Mouse (Mus musculus) heart, postnatal 10 days (tissue): ENCODE results near the gene Gm10192. TPM values are rescaled to one million over a fixed set of nuclear protein-coding genes. Genes with fewer than 3 reads are reported as not detected.
"Not testable (repeated sequence)": the region's sequence is repeated elsewhere in the genome, so short reads cannot be mapped to it uniquely, and the experiment has no call there.

Experiments
- DNase-seq, 2 experiments: peaks; one replicate each; pipeline ENCODE4 v3.0.0; 2021
- intact Hi-C: fragments of 180-260 bp; cut with DNase I; formaldehyde crosslinking; loops from one replicate; pipeline ENCODE4 v1.15.1; 2025
- total RNA-seq, 2 experiments: library from RNA; stranded (reverse); gene quantifications; 2 replicates each; pipeline ENCODE4 v1.2.3; 2021

The Gm10192 gene
- total RNA-seq, result not detected

GRCm38 (mm10) chr4:97183066-97183465 lies at the start of gene Gm10192:
Gene Gm10192 (minus strand): TSS chr4:97183166.
- intact Hi-C loops, DNase-seq: not testable (repeated sequence)

- intact Hi-C loops, result no loop called here
- no peak for DNase-seq
Measured at GRCm38 (mm10) chr4:97230411-97231104, 47.6 kb upstream of the Gm10192 start.

- intact Hi-C loops, result loop anchor here (5.0 kb wide), 1 partner anchor 373 kb away; no protein-coding TSS in a partner anchor
- DNase-seq, result no peak
Measured at GRCm38 (mm10) chr4:97219701-97220100, 36.7 kb upstream of the Gm10192 start.

GRCm38 (mm10) chr4:97217906-97218305 lies 34.9 kb upstream of the Gm10192 start:
- no peak for DNase-seq
- intact Hi-C loops, result loop anchor here (5.0 kb wide), 1 partner anchor 374 kb away; no protein-coding TSS in a partner anchor

GRCm38 (mm10) chr4:97212514-97212913 lies 29.5 kb upstream of the Gm10192 start:
- intact Hi-C loops, result no loop called here
- peak in 1 of 2 experiments; percentile 2 for DNase-seq

GRCm38 (mm10) chr4:97202986-97203385 lies 20.0 kb upstream of the Gm10192 start:
- intact Hi-C loops, DNase-seq: not testable (repeated sequence)

- intact Hi-C loops, result no loop called here
- peak in 1 of 2 experiments; percentile 1 for DNase-seq
Measured at GRCm38 (mm10) chr4:97193176-97193575, 10.2 kb upstream of the Gm10192 start.

- intact Hi-C loops, result no loop called here
Measured at GRCm38 (mm10) chr4:97192601-97193000, 9.6 kb upstream of the Gm10192 start.

GRCm38 (mm10) chr4:97180396-97180795 lies 2.6 kb downstream of the Gm10192 start:
- no peak for DNase-seq
- intact Hi-C loops, result no loop called here

More at GRCm38 (mm10) chr4:97192601-97193000, 9.6 kb upstream of the Gm10192 start:
- DNase-seq, result no peak

GRCm38 (mm10) chr4:97156841-97157345 lies 26.1 kb downstream of the Gm10192 start:
- intact Hi-C loops, result no loop called here
- no peak for DNase-seq

- intact Hi-C loops, result no loop called here
Measured at GRCm38 (mm10) chr4:97156084-97156483, 26.9 kb downstream of the Gm10192 start.

GRCm38 (mm10) chr4:97153554-97153953 lies 29.4 kb downstream of the Gm10192 start:
- intact Hi-C loops, result no loop called here

More at GRCm38 (mm10) chr4:97156084-97156483, 26.9 kb downstream of the Gm10192 start:
- no peak for DNase-seq

GRCm38 (mm10) chr4:97142484-97142883 lies 40.5 kb downstream of the Gm10192 start:
- intact Hi-C loops, result no loop called here
- no peak for DNase-seq

More at GRCm38 (mm10) chr4:97153554-97153953, 29.4 kb downstream of the Gm10192 start:
- DNase-seq, result no peak
